Mouse (Mus musculus) bone marrow, adult 2 months (tissue): ENCODE results near the gene Rab3gap2.

ENCODE experiments used
- CTCF ChIP-seq: fragments of 200-500 bp; IDR thresholded peaks from 2 replicates; pipeline ENCODE4 v1.5.1; 2011; ENCODE audit warnings: low read length, control low read depth; ENCODE audit not compliant: control insufficient read depth, insufficient read depth
- POLR2A ChIP-seq: fragments of 200-500 bp; IDR thresholded peaks from 2 replicates; pipeline ENCODE4 v1.6.1; 2011; ENCODE audit warnings: low read depth, mild to moderate bottlenecking, control low read depth, low read length, borderline replicate concordance; ENCODE audit not compliant: control insufficient read depth

DNA sequence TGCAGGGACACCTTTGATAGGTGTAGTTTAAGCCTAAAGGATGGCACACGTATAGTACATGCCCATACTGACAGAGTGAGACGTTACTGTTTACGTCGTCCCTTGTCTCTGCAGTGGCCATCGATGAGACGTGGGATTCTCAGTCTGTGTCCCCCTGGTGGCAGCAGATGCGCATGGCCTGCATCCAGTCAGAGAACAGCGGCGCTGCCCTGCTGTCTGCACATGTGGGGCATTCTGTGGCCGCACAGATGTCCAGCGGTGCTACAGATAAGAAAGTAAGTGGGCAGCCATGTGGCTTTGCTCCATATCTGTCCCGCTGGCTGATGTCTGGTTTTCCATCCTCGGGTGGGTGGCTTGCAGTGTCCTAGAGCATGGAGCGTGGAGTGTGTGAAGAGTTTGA, 58.6 kb downstream of the Rab3gap2 start:
- no peak for TF ChIP-seq POLR2A
- peak; percentile 52 for TF ChIP-seq CTCF
